Mouse (Mus musculus) gastrocnemius, adult 18-20 months (tissue): Measurements from ENCODE around the gene Pdcd10. TPM values are rescaled to one million over a fixed set of nuclear protein-coding genes. Genes with fewer than 3 reads are reported as not detected.

Source experiments
- DNase-seq: peaks from one replicate; pipeline ENCODE4 v3.0.0; 2021; ENCODE audit warnings: low spot score
- total RNA-seq, 2 experiments: library from RNA; stranded (reverse); gene quantifications; 2 replicates each; pipeline ENCODE4 v1.2.3; 2021

The Pdcd10 gene
- total RNA-seq, 2 experiments from 2014 or later: 13.2 to 13.9 TPM

GRCm38 (mm10) chr3:75475106-75475505 lies 81.5 kb downstream of the Pdcd10 start:
- DNase-seq: no peak

GRCm38 (mm10) chr3:75474657-75475056 lies 82.0 kb downstream of the Pdcd10 start:
- no peak for DNase-seq

GRCm38 (mm10) chr3:75468154-75468553 lies 88.5 kb downstream of the Pdcd10 start:
- no peak for DNase-seq

Other genes with a start within 250 kb of the Pdcd10 start
- not detected for gene Wdr49, start 74.7 kb downstream of the Pdcd10 start, total RNA-seq
- gene Serpini1, start 691 bp upstream of the Pdcd10 start, total RNA-seq: under 1 TPM; 0.48 to 0.88 TPM
- not detected for gene Gm29133, start 191.3 kb upstream of the Pdcd10 start, total RNA-seq